Mouse (Mus musculus): ENCODE data around the gene Artn.

The Artn gene

DNA sequence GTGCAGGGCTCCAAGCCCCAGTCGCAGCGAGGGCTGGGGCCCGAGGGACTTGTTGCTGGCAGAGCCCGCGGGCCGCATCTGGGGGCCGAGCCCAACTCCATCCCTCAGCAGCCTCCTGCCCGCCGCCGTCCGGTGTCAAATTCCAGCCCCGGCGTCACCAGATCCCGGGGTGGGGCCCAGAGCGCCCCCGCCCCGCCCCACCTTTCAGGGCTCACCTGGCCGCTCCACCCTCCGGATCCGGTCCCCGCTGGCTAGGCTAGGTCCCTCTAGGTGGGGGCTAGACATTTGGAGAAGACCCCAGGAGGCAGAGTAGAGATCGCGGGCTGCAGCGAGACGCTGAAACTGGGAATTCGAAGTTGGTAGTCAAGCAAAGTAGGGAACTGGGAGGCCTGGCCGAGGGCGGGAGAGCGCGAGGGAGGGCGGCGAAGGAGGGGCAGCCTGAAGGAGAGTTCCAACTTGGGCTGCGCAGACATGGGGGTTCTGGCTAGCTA, at the start of gene Artn:
Gene Artn, minus strand, starts transcription at position 373 of the 491 bp plus-strand sequence.
- DNase-seq = peak; percentile 59 to 73

DNA sequence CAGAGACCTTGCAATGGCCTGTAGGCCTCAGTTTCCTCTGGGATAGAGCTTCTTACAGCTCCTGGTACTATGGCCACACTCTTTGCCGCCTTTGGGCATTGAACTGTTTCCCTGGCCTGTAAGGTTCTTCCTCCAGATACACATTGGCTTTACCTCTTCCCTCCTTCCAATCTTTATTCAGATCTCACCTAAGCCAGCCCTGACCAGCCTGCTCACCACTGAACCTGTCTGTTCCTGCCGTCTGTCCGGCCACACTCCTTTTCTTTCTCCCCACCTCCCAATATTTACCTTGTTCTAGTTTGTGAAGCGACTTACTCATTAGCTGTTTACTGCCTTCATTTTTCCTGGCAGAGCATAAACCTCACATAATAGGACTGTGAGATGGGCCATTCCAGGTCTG, 49.6 kb upstream of the Artn start:
- no peak for DNase-seq

DNA sequence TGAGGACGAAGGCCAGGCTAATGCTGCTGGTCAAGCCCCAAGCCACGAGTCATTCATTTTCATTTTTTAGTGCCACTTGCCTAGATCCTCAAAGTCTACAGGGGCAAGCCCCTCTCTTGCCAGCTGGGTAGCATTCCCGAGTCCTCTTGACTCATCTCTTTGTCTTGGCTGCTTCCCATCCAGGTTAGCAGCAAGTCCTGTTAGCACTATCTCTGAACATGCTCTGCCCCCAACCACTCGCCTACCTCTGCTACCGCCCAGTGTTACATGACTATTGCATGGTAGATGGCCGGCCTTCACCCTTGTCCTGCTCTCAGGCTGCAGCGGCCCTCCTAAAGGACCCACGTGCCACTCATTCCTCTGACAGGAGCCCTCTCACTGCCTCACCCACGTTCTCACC, 48.7 kb upstream of the Artn start:
- no peak for DNase-seq

DNA sequence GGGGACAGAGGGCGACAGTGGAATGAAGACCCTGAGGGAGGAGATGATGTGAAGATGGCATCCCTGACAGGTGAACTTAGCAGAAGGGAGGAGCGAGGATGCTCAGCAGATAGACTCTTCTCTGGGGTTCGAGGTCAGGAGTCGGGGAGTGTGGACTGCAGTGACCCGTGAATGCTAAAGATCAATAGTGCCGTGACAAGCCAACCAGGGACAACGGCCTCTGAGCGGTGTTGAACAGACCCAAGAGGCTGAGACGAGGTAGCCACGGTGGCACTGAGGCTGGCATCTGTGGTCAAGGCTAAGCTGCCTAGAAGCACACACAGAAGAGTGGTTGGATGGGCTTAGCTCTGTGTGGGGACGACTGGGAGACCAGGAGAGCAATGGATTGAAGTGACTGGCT, 48.3 kb upstream of the Artn start:
- no peak for DNase-seq

DNA sequence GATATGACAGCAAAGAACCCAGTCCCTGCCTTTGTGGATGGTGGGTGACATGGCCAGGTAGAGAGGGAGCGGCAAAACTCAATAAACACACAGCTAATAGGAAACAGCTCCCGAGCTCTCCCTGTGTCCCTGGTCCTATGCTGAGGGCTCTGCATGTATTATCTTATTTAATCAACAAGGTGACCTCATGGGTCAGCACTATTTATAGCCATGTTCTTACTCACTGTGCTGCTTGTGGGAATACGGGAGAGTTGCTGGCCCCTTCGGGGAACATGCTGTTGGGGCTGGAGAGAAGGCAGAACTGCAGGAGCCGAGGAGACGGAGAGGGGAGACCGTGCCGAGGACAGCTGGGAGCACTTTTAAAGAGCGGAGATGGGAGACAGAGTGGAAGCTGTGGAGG, 47.8 kb upstream of the Artn start:
- DNase-seq = no peak

DNA sequence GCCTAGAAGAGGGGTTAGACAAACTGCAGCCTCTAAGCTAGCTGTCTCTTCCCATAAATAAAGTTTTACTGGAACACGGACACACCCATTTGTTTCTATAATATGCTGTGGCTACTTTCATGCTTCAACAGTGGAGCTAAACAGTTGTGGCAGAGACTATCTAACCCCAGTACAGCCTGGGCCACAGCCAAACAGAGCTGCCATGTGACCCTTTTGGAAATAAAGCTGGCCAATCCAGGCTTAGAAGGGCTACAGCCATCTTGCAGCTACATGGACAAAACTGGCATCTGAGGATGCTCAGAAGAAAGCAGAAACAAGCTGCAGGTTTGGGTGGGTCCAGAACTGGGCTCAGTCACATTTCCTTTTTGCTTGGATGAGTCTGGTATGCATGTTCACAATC, 46.3 kb upstream of the Artn start:
- DNase-seq = no peak

DNA sequence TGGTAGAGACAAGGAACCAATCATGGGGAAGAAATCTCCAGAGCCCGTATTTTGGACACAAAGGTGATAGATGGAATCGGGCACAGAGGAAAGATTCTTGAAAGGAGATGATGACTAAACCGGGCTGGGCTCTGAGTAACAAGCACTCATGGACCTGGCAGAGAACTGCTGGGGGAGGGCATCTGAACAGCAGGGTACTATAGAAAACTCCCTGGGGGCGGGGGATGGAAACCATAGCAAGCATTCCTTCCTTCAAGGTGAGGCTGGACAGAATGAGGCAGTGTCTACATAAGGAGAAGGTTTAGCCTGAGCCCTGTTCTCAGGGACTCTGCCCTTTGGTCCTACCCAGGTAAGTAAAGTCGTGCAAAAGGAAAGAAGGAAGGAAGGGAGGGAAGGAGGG, 45.2 kb upstream of the Artn start:
- peak; percentile 21 to 52 for DNase-seq

DNA sequence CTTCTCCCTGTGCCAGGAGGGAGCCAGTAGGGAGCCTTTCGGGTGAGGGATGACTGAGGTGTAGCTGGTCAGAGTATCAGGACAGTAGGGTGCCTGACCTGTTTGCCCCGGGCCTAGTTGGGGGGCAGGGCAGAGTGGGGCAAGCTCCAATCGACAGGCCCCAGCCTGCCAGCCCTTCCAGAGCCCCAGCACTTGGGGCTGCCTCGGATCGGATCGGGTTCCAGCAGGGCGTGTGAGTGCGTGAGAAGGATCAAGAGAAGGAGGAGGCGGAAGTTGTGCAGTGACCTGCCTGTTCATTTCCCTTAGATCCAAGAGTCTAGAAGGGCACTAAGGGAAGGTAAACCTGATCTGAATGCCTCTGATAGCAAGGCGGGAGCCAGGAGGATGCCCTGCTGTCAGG, 43.4 kb upstream of the Artn start:
- DNase-seq = no peak

DNA sequence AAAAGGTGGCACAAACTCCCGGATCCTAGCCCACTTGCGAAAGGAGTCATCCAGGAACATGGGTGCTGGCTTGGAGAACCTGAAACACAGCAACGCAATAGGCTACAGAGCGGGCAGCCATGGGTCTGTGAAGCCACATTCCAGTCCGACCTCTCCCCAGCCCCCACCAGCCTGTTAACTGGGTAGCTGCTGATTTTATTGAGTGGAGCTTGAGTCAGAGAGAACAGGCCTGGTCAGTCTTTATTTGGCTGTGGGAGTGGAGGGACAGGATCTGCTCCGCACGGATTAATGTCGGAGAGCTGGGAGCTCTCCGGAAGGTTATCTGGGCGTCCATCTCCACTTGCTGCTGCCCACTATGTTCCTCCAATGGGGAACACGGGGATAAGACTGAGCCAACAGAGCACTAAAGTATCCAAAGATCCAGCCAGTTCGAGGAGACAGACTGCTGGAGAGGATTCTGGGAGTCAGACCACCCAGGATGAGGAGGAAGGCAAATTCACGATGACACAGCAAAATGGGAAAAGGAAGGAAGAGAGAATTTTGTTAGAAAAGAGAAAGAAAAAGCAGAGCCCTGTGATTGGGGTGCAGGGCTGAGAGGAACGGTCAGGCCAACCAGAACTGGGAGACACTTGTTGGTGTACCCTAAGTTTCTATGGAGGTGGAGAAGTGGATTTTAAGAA, 34.9 kb upstream of the Artn start:
- no peak for DNase-seq

DNA sequence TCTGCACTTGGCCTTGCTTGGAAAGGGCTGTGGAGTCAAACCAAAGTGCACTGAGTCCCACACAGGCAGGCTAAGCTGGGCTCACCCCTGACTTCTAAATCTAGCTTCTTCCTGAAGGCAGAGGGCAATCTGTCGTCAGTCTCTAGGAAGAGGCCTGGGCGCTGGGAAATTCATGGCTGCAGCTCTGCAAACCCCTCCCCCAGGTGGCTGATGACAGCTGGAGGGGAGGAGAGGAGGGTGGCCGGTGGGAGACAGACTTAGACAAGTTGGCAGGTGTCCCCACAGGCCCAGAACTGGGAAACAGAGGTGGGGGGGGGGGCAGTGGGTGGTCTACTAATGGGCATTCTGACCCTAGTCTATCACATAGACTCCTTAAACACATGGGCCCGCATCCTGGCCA, 27.9 kb upstream of the Artn start:
- no peak for DNase-seq

DNA sequence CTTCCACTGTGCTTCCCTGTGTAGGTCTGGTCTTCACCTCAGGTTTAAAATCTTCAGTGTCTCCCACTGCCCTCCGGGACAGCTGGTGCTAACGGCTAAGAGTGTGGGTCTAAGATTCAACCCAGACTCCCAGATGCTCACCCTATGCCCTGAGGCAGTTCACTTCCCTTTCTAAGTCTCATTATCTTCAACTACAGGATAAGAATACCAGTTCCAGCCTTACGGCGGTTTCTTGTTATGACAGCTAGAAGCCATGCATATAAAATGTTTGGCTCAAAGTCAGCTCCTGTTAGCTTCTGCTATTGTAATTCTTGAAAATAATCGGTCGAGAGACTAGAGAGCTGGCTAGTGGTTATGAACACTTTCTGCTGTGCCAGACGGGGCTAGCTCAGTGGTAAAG, 17.9 kb upstream of the Artn start:
- no peak for DNase-seq

DNA sequence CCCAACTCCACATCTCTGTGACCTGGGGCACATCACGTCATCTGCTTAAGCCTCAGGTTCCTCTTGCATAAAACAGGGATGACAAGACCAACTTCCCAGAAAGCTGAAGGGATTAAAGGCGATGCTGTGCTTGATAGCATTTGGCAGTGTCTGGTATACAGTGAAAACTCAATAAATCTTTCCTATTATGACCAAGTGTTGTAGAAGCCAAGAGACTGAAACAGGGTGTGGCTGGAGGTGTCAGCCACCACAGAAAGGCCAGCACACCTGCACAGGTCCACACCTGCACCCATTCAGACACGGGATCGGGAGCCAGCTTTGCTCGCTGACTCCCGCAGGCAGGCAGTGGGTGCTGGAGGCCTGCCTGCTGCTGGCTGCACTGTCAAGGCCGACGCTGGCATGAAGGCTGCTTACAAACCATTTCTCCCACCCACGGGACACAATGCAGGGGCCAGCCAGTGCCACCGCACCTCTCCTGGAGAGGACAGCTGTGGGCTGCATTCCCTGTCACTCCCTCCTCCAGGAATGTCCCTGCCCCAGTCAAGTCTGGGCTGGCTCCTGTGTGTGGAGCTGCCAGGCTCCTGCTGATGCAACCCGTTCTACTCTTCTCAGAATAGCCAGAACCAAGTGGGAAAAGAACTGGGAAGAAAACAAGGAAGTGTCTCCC, 17.2 kb upstream of the Artn start:
- DNase-seq = no peak

DNA sequence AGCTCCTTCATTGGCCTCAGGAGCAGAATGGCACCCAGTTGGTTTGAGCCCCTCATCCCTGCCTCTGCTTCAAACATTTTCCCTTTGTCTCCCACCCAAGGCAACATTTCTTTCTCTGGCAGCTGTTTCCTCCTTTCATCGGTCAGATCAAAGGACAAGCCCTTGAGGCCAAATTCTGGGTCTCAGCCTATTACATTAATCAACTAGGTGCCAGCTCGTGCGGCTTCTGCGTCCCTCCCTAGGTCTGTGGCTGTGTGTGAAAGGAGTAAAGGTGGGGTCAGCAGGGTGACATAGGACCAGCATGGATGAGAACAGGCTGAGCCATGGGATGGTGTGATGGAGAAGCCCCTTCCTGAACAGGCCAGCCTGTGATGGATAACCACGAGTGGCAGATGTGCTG, 13.8 kb upstream of the Artn start:
- no peak for DNase-seq

DNA sequence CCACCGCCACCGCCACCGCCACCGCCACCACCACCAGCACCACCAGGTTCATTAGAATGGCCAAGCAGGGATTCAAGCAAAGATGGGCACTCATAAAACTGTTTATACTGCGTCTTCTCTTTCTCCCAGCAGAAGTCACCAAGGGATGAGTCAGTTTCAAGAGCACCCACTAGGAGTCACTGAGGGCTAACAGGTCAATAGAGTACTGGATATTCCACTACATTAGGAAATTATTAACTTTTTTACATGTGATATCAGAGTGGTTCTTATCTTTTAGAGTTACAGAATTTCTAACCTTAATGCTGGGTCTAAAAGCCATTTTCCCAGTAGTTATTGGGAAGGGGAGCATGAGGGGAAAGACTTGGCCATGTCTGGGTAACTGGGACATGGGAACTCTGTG, 7.4 kb upstream of the Artn start:
- DNase-seq = no peak

DNA sequence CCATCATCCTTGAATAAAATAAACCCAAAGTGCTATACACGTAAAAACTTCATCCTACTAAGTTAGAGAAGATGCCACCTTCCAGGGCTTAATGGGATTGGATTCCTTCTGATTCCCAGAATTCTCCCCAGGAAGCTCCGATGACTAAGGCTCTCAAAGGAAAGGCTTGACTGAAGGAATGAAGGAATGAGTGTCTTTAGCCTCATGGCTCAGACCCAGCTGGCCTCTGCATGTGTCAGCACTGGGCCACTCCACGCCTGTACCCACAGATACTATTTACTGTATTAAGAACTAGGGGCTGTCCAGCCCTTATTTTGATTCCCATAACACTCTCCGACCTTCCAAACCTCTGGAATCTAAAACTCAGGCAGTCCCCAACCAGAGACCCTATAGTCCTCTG, 4.5 kb upstream of the Artn start:
- DNase-seq = no peak

DNA sequence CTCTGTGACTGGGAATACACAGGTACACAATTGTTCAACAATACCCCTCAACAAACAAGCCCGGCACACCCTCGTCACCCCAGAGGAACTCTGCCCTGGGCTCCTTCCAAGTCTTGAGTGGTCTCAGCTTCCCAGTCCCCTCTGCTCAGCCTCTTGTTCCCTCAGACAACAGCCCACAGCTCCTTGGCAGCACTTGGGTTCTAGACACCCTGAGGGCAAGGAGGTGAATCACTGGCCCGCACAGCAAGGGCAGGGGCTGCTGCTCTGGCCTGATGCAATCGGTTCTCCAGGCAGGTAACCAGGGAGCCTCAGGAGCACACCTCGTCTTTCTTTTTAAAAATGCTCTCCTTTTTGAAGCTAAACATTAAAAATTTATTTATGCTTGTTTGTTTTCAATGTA, 3.7 kb upstream of the Artn start:
- peak; percentile 33 to 61 for DNase-seq

DNA sequence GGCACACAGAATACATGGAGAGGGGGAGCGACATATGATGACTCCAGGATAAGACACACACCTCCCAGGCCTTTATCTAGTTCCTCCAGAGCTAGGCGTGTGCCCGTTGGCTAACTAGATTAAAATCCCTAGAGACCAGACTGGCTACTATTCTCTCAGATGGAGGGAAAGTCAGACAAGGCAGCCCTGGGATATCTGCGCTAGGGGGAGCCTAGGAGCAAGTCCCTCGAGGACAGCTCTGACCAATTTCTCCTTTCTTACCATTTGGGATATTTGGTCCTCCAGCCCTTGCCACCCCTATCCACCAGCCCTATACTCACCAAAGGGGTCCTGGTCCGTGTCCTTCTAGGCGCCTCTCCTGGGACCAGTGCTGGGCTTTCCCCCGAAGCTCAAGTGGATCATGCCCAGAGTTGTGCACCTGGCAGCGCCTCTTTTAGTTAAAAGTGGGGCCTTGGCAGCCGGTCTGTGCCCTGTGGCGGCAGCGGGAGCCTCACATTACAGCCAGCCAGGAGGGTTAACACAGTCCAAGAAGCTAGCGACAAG, 793 bp downstream of the Artn start:
- peak; percentile 61 to 71 for DNase-seq

DNA sequence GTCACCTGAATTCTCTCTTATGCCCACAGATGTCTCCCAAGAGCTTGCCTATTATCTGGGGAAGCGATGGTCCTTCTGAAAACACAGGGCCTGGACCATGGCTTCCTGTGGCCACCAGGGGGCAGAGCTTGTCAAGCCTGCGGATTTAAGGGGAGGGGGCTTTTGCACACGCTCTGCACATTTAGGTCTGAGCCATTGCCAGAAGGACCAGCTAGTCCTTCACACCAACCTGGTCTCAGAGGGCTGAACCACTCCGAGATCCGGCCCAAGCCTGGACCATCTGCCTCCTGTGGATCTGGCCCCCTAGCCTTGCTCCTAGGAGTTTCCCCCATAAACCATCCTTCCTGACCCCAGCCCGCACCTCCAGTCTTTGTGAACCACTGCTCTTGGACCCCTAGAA, 1.3 kb downstream of the Artn start:
- DNase-seq = peak; percentile 27 to 36

DNA sequence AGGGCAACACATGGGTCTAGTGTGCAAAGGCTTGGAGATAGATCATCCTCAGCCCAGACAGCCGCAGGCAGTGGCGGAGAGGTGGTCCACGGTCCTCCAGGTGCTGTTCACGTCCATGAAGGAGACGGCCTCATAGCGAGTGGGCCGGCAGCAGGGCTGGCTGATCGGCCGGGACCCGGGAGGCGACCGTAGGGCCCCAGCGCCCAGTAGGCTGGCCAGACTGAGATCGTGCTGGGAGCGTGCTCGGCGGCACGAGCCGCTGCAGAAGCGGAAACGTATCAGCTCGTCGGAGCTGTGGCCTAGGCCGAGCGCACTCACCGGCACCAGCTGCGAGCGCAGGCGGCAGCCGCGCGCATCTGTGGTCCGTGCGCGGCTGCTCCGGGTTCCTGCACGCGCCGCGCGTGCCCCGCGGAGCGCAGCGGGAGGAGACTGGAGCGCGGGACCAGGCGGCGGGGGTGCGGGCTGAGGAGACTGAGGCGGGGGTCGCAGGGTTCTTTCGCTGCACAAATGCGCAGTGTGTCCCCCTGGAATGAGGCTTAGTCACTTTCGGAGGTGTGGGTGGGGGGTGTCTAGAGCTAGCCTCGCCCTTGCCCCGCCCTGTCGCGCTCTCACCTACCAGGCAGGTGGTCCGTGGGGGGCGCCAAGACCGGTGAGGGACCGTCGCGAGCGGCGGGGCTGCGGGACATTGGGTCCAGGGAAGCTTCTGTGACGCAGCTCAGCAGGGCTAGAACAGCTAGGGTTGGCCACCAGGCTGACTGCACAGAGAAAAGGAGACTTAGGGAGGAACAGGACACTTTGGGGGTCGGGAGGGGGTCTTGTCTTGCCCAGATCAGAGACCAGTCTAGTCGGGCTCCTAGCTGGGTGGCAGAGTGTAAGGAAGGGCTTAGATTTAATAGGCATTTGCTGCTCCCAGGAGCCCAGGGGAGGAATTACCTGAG, 2.7 kb downstream of the Artn start:
- peak; percentile 45 to 73 for DNase-seq

DNA sequence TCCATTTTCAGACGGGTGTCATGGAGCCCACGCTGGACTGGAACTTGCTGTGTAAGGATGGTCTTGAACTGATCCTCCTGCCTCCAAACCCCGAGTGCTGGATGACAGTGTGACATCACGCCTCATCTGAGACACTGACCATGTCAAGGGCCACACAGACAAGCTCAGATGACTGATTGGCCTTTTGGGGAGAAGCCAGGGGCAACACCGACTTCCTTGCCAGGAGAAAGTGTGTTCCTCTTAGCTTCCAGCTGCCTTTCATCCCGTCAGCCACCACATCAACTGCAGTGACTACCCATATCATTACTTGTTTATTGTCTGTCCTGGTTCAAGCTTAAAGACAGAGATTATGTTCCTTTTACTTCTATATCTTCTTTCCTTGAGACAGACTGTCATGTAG, 4.6 kb downstream of the Artn start:
- DNase-seq = peak in 1 of 2 experiments; percentile 69

DNA sequence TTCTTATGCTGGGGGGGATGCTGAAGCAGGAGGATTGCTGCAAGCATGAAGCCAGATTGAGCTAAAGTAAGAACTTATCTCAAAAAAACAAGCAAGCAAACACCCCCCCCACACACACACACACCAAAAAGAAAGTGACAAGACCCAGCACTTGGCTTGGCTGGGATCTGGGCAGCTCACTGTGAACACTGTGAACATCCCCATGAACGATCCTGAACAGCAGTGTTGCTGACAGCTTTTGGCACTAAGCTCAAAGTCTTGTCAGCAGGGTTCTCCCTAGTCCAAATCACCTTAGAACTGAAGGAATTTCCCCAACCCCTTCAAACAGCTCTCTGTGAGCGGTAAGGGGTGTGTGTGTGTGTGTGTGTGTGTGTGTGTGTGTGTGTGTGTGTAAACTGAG, 6.1 kb downstream of the Artn start:
- peak in 1 of 2 experiments; percentile 16 for DNase-seq

DNA sequence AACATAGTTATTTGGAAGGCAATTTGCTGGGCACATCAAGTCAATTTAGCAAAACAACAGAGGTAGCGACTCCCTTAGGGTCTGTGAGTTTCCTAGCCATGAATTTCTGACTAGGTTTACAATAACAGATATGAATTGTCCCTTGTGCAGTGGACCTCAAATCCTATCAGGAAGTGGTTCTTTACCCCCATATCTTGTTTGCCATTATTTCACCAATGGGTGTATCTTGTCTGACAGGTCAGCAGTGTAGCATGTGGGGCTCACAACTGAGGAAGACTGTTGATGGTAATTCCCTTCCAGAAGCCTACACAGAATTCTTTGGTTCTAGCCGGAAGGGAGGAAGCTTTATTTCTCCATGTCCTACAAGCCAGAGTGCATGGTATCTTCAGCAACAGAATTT, 8.2 kb downstream of the Artn start:
- DNase-seq = no peak

DNA sequence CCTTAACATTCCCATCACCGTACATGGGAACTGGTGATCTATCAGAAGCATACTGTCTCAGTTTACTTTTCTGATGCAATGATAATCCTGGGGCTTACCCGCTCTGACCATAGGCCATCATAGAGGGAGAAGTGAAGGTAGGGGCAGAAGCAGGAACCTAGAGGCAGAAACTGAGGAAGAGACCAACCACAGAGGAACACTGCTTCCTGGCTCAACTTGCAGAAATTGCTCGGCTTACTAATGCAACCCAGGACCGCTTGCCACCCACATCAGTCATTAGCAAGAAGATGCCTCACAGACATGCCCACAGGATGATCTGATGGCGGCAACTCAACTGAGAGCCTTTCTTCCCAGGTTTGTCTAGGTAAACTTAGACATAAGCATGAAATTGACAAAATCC, 10.8 kb downstream of the Artn start:
- peak in 1 of 2 experiments; percentile 10 for DNase-seq
